Mouse (Mus musculus): Measurements from ENCODE around the gene Agbl4. TPM values are rescaled to one million over a fixed set of nuclear protein-coding genes. Genes with fewer than 3 reads are reported as not detected.

Agbl4 gene
- polyA plus RNA-seq, 1 experiment from 2014 or later: 0.30 TPM

DNA sequence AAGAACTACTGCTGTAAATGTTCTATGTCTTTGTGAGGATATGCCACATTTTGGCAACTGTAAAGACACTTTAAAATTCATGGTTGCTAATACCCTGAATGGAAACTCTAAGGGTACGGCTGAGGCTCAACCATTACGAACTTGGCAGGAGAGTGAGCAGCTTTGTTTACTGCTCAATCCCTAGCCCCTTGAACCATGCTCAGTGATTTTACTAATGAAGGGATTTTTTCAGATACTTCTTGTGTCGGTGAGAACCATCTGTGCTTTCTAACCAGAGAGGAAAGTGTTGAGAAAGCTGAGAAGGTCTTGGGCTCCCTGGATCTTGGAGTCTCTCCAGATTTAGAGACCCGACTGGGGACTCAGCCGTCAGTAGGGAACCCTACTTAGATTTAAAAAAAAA is 1286.4 kb downstream of the Agbl4 start:
- 56% methylated on average over 5 of the region's 5 CpGs for WGBS

DNA sequence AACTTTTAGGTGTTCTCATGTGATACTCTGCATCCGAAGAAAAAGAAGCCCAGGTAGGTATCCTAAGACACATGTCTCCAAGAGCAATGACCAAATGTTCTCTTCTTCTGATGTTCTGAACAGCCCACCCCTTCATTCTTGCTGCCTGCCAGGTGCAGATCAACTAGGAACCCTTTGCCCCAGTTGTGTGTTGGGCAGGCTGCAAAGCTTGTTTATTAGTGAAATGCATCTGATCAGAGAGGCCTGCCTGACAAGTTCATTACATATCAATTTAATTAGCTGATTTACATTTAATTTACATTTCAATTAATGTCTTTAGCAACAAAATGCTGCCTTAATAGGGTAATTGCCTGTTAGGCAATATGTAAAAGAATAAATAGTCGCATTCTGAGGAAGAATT is 1288.5 kb downstream of the Agbl4 start:
- no peak for ATAC-seq
- no peaks in the 10 kb centered on the region for H3K9me3 ChIP-seq
- H3K4me2 ChIP-seq (replicated peaks): no peak overlapping the region
- no peak overlapping the region for H3K4me3 ChIP-seq (replicated peaks)
- 82% methylated on average over 2 of the region's 2 CpGs for WGBS
- H3K9ac ChIP-seq: no peak overlapping the region
- H3K36me3 ChIP-seq: no peaks in the 10 kb centered on the region
- no peak overlapping the region for H3K27ac ChIP-seq
- H3K27me3 ChIP-seq (replicated peaks): no peaks in the 10 kb centered on the region
- 0 out of 2 replicates have a peak, but pooled peaks cover 7% of the 10 kb centered on the region for H3K4me1 ChIP-seq (replicated peaks)

More for the DNA sequence above, 1286.4 kb downstream of the Agbl4 start:
- no peak overlapping the region for H3K4me2 ChIP-seq (replicated peaks)
- H3K4me3 ChIP-seq (replicated peaks): no peak overlapping the region
- H3K9me3 ChIP-seq: no peaks in the 10 kb centered on the region
- no peaks in the 10 kb centered on the region for H3K27me3 ChIP-seq (replicated peaks)
- no peaks in the 10 kb centered on the region for H3K36me3 ChIP-seq
- H3K27ac ChIP-seq: no peak overlapping the region
- no peak for ATAC-seq
- 0 out of 2 replicates have a peak, but pooled peaks cover 5% of the 10 kb centered on the region for H3K4me1 ChIP-seq (replicated peaks)
- H3K9ac ChIP-seq: no peak overlapping the region

DNA sequence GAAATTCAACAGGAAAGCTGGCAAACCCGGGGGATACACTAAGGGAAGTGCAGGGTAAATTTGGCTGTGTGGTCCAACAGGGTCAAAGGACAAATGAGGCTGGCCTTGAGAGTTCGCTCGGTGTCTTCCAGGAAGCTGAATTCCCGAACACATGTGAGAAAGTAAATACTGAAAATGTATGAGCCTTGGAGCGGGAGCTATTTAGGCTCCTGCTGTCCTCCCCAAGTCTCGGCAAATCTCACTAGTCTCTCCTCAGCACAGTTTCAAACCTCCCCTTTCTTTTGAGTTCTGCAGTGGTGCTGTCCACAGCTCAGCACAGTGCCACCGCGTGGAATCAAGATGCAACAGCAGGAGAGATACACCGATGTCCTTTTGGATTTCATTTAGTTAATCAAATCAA is 1289.5 kb downstream of the Agbl4 start:
- Histone ChIP-seq H3K27me3 (replicated peaks) (no peaks in the 10 kb centered on the region), H3K27ac (no peak overlapping the region), H3K9ac (no peak overlapping the region), H3K36me3 (no peaks in the 10 kb centered on the region), H3K4me1 (replicated peaks) (0 out of 2 replicates have a peak, but pooled peaks cover 9% of the 10 kb centered on the region), H3K4me2 (replicated peaks) (peak overlapping the region; percentile 45), H3K4me3 (replicated peaks) (peak overlapping the region; percentile 18; the same call in 1 of the 2 replicates), H3K9me3 (no peaks in the 10 kb centered on the region)
- peak; percentile 78 for ATAC-seq
- WGBS: 5% methylated on average over 9 of the region's 9 CpGs

DNA sequence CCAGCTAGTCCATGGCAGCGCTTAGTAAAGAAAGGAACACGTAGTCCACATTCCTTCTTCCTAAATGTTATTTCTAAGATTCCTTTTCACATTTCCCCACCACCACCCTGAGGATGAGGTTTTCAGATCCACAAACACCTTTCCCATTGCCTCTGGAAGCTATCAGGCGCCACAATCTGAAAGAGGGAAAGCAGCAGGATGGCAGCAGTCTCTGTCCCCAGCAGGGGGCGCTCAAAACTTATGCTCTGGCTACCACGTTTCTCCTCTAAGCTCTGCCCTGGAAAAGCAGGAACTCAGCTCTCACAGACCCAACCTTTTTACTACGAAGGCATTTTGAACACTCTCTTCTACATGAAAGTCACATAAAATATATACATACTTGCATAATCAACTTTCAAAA is 1290.2 kb downstream of the Agbl4 start:
- H3K36me3 ChIP-seq: no peaks in the 10 kb centered on the region
- H3K4me3 ChIP-seq (replicated peaks): 0 out of 2 replicates have a peak overlapping the region, but pooled peaks have one; percentile 12
- H3K27me3 ChIP-seq (replicated peaks): no peaks in the 10 kb centered on the region
- no peaks in the 10 kb centered on the region for H3K9me3 ChIP-seq
- H3K4me1 ChIP-seq (replicated peaks): 0 out of 2 replicates have a peak, but pooled peaks cover 9% of the 10 kb centered on the region
- peak; percentile 80 for ATAC-seq
- H3K9ac ChIP-seq: no peak overlapping the region
- peak overlapping the region; percentile 54 for H3K4me2 ChIP-seq (replicated peaks)
- H3K27ac ChIP-seq: no peak overlapping the region
- 15% methylated on average over 6 of the region's 6 CpGs for WGBS

DNA sequence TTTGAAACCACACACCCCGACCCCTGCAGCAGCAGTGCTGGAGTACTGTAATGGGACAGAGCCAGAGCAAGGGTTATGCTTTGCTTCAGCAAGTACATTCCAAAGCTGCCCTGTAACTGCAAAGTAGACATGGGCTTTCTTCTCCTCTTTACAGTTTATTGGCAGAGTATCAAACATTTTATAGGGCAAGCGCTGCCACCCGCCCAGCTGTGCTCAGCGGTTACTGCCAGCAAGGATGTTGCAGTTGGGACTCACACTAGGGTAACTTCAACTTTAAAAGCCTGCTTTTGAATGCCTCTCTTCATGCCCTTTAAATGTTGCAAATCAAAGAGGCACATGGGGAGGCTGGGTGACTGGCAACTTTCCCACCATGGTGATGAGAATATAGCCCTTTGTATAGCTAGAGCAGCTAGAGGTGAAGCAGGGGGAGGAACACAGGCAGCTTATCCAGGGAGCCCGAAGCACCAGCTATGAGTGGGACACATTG is 1293.6 kb downstream of the Agbl4 start:
- Histone ChIP-seq H3K4me1 (replicated peaks) (0 out of 2 replicates have a peak, but pooled peaks cover 9% of the 10 kb centered on the region), H3K9ac (no peak overlapping the region), H3K4me2 (replicated peaks) (no peak overlapping the region), H3K36me3 (no peaks in the 10 kb centered on the region), H3K27me3 (replicated peaks) (no peaks in the 10 kb centered on the region), H3K9me3 (no peaks in the 10 kb centered on the region), H3K27ac (no peak overlapping the region), H3K4me3 (replicated peaks) (no peak overlapping the region)
- ATAC-seq: peak; percentile 38; the same call in 1 of the 2 replicates
- 57% methylated on average over 5 of the region's 5 CpGs for WGBS

DNA sequence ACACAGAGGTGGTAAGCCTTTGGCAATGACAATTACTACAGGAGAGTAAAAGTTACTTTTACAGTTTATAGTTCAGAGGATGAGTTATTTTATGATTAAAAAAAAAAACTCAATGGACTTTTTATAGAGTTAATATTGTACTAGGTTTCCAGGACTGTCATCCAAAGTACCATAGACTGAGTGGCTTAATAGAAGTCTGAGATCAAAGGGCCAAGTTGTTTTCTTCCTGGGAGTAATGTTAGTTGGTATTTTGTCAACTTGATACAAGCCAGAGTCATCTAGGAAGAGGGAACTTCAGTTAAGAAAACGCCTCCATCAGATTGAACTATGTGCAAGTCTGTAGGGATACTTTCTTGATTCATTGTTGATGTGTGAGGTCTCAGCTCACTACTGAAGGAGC is 1303.9 kb downstream of the Agbl4 start:
- 46% methylated on average over 1 of the region's 1 CpGs for WGBS
- Histone ChIP-seq H3K27ac (no peak overlapping the region), H3K36me3 (no peaks in the 10 kb centered on the region), H3K9me3 (no peaks in the 10 kb centered on the region), H3K4me1 (replicated peaks) (no peaks in the 10 kb centered on the region), H3K4me3 (replicated peaks) (no peak overlapping the region), H3K9ac (no peak overlapping the region), H3K27me3 (replicated peaks) (no peaks in the 10 kb centered on the region), H3K4me2 (replicated peaks) (no peak overlapping the region)
- no peak for ATAC-seq

DNA sequence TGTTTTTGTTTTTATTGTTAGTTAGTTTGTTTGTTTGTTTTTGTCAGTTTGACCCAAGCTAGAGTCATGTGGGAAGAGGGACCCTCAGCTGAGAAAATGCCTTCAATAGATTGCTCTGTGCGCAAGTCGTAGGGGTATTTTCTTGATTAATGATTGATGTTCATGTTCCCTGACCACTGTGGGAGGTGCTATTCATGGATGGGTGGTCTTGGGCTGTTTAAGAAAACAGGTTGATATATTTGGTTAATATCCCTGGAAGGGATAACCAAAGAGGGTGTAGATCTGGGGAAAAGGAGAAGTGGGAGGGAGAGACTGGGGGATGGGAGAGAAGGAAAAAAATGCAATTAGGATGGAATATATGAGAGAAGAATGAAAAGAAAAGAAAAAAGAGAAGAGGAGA is 1306.7 kb downstream of the Agbl4 start:
- ATAC-seq: no peak
- Histone ChIP-seq H3K9me3 (no peaks in the 10 kb centered on the region), H3K4me2 (replicated peaks) (no peak overlapping the region), H3K4me3 (replicated peaks) (no peak overlapping the region), H3K9ac (no peak overlapping the region), H3K36me3 (no peaks in the 10 kb centered on the region), H3K27me3 (replicated peaks) (no peaks in the 10 kb centered on the region), H3K27ac (no peak overlapping the region), H3K4me1 (replicated peaks) (no peaks in the 10 kb centered on the region)
- 82% methylated on average over 2 of the region's 2 CpGs for WGBS

DNA sequence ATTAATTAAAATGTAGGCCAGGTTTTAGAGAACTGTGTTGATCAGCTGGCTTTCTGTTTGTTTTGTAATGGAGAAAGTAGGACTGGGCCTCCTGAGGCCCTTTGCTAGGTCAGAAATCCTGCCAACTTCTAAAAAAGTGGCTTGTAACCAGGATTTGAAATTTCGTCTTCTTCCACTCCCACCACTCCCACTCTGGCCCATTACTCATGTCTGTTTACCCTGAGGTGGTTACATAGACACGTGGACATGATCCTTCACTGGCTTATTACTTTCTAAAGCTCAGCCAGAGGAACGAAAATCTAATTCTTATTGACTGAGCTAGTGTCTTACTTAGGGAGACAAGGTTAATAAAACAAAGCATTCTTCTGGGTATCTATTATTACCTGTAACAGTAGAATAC is 1307.5 kb downstream of the Agbl4 start:
- Histone ChIP-seq H3K27me3 (replicated peaks) (no peaks in the 10 kb centered on the region), H3K27ac (no peak overlapping the region), H3K36me3 (no peaks in the 10 kb centered on the region), H3K9ac (no peak overlapping the region), H3K9me3 (no peaks in the 10 kb centered on the region), H3K4me1 (replicated peaks) (no peaks in the 10 kb centered on the region), H3K4me2 (replicated peaks) (no peak overlapping the region), H3K4me3 (replicated peaks) (no peak overlapping the region)
- ATAC-seq: no peak
- WGBS: 44% methylated on average over 3 of the region's 3 CpGs

Other genes starting within 250 kb of the Agbl4 start
- 39.5 and 50.0 TPM in 2 replicates for gene Elavl4, start 45.8 kb upstream of the Agbl4 start, polyA plus RNA-seq (2015; fragmentation: Nextera tagmentation; extraction: Ambion mirVana)